Mouse (Mus musculus) CD4-positive naive resting alpha-beta T cell, adult 76 days (primary cell): ENCODE data around the gene Olfr228. TPM values are rescaled to one million over a fixed set of nuclear protein-coding genes. Genes with fewer than 3 reads are reported as not detected.

ENCODE experiments used
- total RNA-seq: library from RNA; stranded (reverse); gene quantifications from one replicate; pipeline ENCODE4 v1.2.4, GENCODE M21; 2023

Olfr228 gene
- total RNA-seq, result not detected

GRCm38 (mm10) chr2:86487286-86487685 is at the start of gene Olfr228:
Gene Olfr228 (minus strand): TSS chr2:86487386.

GRCm38 (mm10) chr2:86508161-86508560 is 21.0 kb upstream of the Olfr228 start, which contains the start of gene Olfr1076:
Gene Olfr1076 (plus strand): TSS chr2:86508461.

GRCm38 (mm10) chr2:86456169-86456568 is 31.0 kb downstream of the Olfr228 start, which contains the start of gene Olfr1066:
Gene Olfr1066 (minus strand): TSS chr2:86456269.

GRCm38 (mm10) chr2:86450491-86450890 is 36.7 kb downstream of the Olfr228 start, which contains the start of gene Olfr1065:
Gene Olfr1065 (minus strand): TSS chr2:86450591.

Other genes starting within 250 kb of the Olfr228 start
- not detected for gene Olfr1048, start 247.1 kb downstream of the Olfr228 start, total RNA-seq
- not detected for gene Olfr1049, start 229.1 kb downstream of the Olfr228 start, total RNA-seq
- gene Olfr1051, start 208.3 kb downstream of the Olfr228 start, total RNA-seq, result not detected
- gene Olfr1052, start 194.9 kb downstream of the Olfr228 start, total RNA-seq, result not detected
- gene Olfr1053, start 172.1 kb downstream of the Olfr228 start, total RNA-seq, result not detected
- not detected for gene Olfr1054, start 152.0 kb downstream of the Olfr228 start, total RNA-seq
- gene Olfr1055, start 137.1 kb downstream of the Olfr228 start, total RNA-seq, result not detected
- gene Olfr1056, start 124.9 kb downstream of the Olfr228 start, total RNA-seq, result not detected
- gene Olfr1057, start 109.0 kb downstream of the Olfr228 start, total RNA-seq, result not detected
- not detected for gene Olfr1058, start 98.8 kb downstream of the Olfr228 start, total RNA-seq
- gene Olfr1061, start 73.3 kb downstream of the Olfr228 start, total RNA-seq, result not detected
- gene Olfr1062, start 60.6 kb downstream of the Olfr228 start, total RNA-seq, result not detected
- not detected for gene Olfr1065, start 36.8 kb downstream of the Olfr228 start, total RNA-seq
- gene Olfr1066, start 31.1 kb downstream of the Olfr228 start, total RNA-seq, result not detected
- gene Olfr1076, start 21.1 kb upstream of the Olfr228 start, total RNA-seq, result not detected
- not detected for gene Olfr1079, start 55.1 kb upstream of the Olfr228 start, total RNA-seq
- gene Olfr1080, start 70.8 kb upstream of the Olfr228 start, total RNA-seq, result not detected
- not detected for gene Olfr1082, start 111.6 kb upstream of the Olfr228 start, total RNA-seq
- gene Olfr1084, start 152.3 kb upstream of the Olfr228 start, total RNA-seq, result not detected
- gene Olfr1085, start 174.6 kb upstream of the Olfr228 start, total RNA-seq, result not detected
- not detected for gene Olfr1086, start 192.7 kb upstream of the Olfr228 start, total RNA-seq
- gene Olfr1087, start 211.0 kb upstream of the Olfr228 start, total RNA-seq, result not detected
- not detected for gene Olfr1089, start 246.3 kb upstream of the Olfr228 start, total RNA-seq